Mouse (Mus musculus): ENCODE results near the gene Magea2.
"Not testable (repeated sequence)": the region's sequence is repeated elsewhere in the genome, so short reads cannot be mapped to it uniquely, and the experiment has no call there.

Gene Magea2

DNA sequence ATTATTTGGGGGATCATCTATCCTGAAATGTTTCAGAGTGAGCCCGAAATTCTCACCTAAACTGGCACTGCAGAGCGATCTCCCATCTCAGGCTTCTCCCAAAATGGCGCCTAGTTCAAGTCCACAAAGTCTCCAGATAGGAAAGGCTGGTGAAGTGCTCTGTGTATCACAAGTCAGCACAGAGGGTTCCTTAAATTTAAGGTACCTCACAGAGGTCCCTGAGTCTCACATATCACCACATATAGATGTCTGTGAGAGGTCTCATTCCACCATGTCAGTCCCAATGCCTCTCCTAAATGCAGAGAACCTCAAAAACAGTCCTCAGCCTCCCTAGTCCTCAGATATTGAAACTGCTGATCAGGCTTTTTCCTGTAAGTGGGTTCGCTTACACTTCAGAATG lies at the start of gene Magea2:
Gene Magea2 (minus strand): TSS at position 101 of the 400 bp plus-strand sequence.
- not testable (repeated sequence) for DNase-seq (ENCODE audit: low spot score)

DNA sequence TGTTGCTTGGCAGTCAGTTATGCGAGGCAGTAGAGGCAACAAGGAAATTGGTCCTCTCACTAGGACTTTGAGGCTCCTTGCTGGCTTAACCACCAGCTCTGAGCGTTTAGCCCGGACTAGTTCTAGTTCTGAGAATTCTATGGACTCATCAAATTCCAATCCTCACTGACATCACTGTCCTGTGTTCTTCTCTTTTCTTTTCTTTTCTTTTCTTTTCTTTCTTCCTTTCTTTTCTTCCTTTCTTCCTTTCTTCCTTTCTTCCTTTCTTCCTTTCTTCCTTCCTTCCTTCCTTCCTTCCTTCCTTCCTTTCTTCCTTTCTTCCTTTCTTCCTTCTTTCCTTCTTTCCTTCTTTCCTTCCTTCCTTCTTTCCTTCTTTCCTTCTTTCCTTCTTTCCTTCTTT lies 34.8 kb upstream of the Magea2 start, which contains the start of gene Cldn34b2:
Gene Cldn34b2 (minus strand): TSS at position 101 of the 400 bp plus-strand sequence.
- not testable (repeated sequence) for DNase-seq (ENCODE audit: low spot score)

DNA sequence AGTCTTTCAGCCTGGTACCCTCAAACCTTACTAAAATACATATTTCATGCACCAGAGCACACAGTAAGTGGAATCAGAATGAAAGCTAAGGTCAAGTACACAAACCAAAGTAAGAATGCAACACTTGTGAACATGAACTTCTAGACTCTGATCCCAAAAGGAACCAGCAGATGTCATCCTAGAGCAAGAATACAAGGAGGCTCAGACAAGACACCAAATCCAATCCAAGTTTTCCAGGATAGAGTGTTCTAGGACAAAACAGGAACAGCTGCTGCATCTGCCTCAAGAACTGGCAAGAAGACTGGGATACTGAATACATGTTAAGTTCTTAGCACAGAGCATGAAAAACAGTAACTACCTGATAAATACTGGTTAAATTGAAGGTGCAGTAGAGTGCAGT lies 4.6 kb upstream of the Magea2 start:
- DNase-seq (ENCODE audit: low spot score) = no peak

DNA sequence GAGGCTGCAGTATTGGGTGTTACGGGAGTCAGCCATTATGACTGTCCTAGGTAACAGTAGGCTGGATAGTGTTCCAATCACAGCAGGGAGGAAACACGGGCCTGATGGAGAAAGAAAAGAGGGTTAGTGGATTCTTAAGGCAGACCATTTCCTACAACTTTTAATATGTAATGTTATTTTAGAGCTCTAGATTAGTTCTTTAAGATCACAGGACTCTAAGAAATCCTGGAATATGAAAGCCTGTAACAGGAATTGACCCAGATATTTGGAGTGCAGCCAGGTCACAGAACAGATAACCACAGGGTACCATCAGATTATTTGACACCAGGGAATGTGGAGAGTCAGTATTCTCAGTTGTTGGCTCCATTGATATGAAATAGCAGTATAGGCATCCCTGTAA lies 3.8 kb downstream of the Magea2 start, which contains the start of gene Magea1:
Gene Magea1 (minus strand): TSS at position 101 of the 400 bp plus-strand sequence.
- DNase-seq (ENCODE audit: low spot score) = not testable (repeated sequence)

DNA sequence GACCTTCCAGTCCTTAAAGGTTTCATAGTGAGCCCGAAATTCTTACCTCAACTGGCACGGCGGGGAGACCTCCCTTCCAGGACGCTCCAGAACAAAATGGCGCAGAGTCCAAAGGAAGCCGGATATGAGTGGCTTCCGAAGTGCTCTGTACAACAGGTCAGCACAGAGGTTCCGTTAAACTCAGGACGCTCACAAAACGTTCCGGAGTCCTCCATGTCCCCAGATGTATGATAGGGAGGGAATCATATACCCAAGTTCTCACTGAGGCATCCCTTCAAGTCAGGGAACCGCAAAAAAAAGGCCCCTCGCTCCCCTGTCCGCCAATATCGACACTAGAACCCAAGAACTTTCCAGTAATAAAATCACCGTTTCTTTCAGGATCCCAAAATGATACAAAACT lies 30.4 kb downstream of the Magea2 start, which contains the start of gene Magea5:
Gene Magea5 (minus strand): TSS at position 101 of the 400 bp plus-strand sequence.
- DNase-seq (ENCODE audit: low spot score) = not testable (repeated sequence)

DNA sequence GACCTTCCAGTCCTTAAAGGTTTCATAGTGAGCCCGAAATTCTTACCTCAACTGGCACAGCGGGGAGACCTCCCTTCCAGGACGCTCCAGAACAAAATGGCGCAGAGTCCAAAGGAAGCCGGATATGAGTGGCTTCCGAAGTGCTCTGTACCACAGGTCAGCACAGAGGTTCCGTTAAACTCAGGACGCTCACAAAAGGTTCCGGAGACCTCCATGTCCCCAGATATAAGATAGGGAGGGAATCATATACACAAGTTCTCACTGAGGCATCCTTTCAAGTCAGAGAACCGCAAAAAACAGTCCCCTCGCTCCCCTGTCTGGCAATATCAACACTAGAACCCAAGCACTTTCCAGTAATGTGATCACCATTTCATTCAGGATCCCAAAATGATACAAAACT lies 97.7 kb downstream of the Magea2 start, which contains the start of gene Magea8:
Gene Magea8 (minus strand): TSS at position 101 of the 400 bp plus-strand sequence.
- DNase-seq (ENCODE audit: low spot score) = not testable (repeated sequence)
